Mouse (Mus musculus) cerebellum, adult 2 months (tissue): ENCODE data around the gene Siah3. TPM values are rescaled to one million over a fixed set of nuclear protein-coding genes. Genes with fewer than 3 reads are reported as not detected.

Experiments used
- DNase-seq, 2 experiments: peaks; one replicate each; pipeline ENCODE4 v3.0.0; 2021
- H3K27ac ChIP-seq: fragments of 200-500 bp; 2 replicates; pipeline ENCODE4 v1.5.1; 2012; ENCODE audit warnings: low read length, control low read depth, inconsistent platforms; ENCODE audit not compliant: insufficient read depth
- H3K27me3 ChIP-seq: fragments of 200-500 bp; 2 replicates; pipeline ENCODE4 v1.6.1; 2012; ENCODE audit warnings: inconsistent platforms, mild to moderate bottlenecking, low read length, moderate library complexity; ENCODE audit not compliant: control insufficient read depth, insufficient read depth
- H3K4me1 ChIP-seq: fragments of 200-500 bp; 2 replicates; pipeline ENCODE4 v1.6.1; 2011; ENCODE audit warnings: low read length; ENCODE audit not compliant: control insufficient read depth, insufficient read depth
- H3K4me3 ChIP-seq: fragments of 200-500 bp; replicated peaks from 2 replicates; pipeline ENCODE3; 2011; ENCODE audit warnings: mild to moderate bottlenecking, low read depth, low read length, control low read depth; ENCODE audit not compliant: insufficient read depth
- CTCF ChIP-seq: fragments of 200-500 bp; IDR thresholded peaks from 2 replicates; pipeline ENCODE4 v1.5.1; 2011; ENCODE audit warnings: low read depth, mild to moderate bottlenecking, control low read depth, low read length, moderate library complexity, borderline replicate concordance; ENCODE audit not compliant: insufficient read depth
- POLR2A ChIP-seq: fragments of 200-500 bp; IDR thresholded peaks from 2 replicates; pipeline ENCODE4 v1.6.1; 2011; ENCODE audit warnings: low read length, control low read depth, borderline replicate concordance; ENCODE audit not compliant: insufficient read depth
- WGBS: fragments of 180-500 bp; shearing (Covaris S2); methylation state at CpG from one replicate; pipeline ENCODE4 v1.1.7; 2018; 5-methylcytosine and 5-hydroxymethylcytosine counted together
- polyA plus RNA-seq: library from polyadenylated mRNA; depleted of rRNA; stranded (reverse); fragments of >200 nt; gene quantifications from 2 replicates; pipeline ENCODE4 v1.2.3, GENCODE M21; 2012

Gene Siah3
- polyA plus RNA-seq, 1 experiment: 5.8 TPM

GRCm38 (mm10) chr14:75456489-75457220 lies 873 bp downstream of the Siah3 start:
- WGBS: under 1% methylated on average over 13 of the region's 13 CpGs
- Histone ChIP-seq H3K4me1 (peaks cover 6% of the 10 kb centered on the region), H3K27ac (no peak overlapping the region), H3K4me3 (peak overlapping the region; percentile 78), H3K27me3 (no peaks in the 10 kb centered on the region)
- TF ChIP-seq CTCF (peak; percentile 31; the same call in 1 of the 2 replicates), POLR2A (no peak)
- peak; percentile 53 to 57 for DNase-seq

GRCm38 (mm10) chr14:75457221-75457600 lies 1.4 kb downstream of the Siah3 start:
- 11% methylated on average over 8 of the region's 8 CpGs for WGBS
- H3K4me1 ChIP-seq: peaks cover 6% of the 10 kb centered on the region
- peak overlapping the region; percentile 78 for H3K4me3 ChIP-seq
- DNase-seq: peak in 1 of 2 experiments; percentile 24
- H3K27ac ChIP-seq: no peak overlapping the region
- H3K27me3 ChIP-seq: no peaks in the 10 kb centered on the region
- TF ChIP-seq CTCF (no peak), POLR2A (no peak)

- Histone ChIP-seq H3K4me3 (no peak overlapping the region), H3K27ac (no peak overlapping the region), H3K27me3 (no peaks in the 10 kb centered on the region), H3K4me1 (peaks cover 6% of the 10 kb centered on the region)
- TF ChIP-seq CTCF (no peak), POLR2A (no peak)
- WGBS: 84% methylated on average over 10 of the region's 10 CpGs
- no peak for DNase-seq
Observed at GRCm38 (mm10) chr14:75459431-75459830, 3.6 kb downstream of the Siah3 start.

GRCm38 (mm10) chr14:75459991-75460390 lies 4.2 kb downstream of the Siah3 start:
- DNase-seq: no peak
- WGBS: 54% methylated on average over 3 of the region's 3 CpGs
- peaks cover 6% of the 10 kb centered on the region for H3K4me1 ChIP-seq
- no peak overlapping the region for H3K27ac ChIP-seq
- H3K27me3 ChIP-seq: no peaks in the 10 kb centered on the region
- TF ChIP-seq POLR2A (no peak), CTCF (no peak)
- H3K4me3 ChIP-seq: no peak overlapping the region

- Histone ChIP-seq H3K27me3 (no peaks in the 10 kb centered on the region), H3K4me1 (peaks cover 6% of the 10 kb centered on the region), H3K4me3 (no peak overlapping the region), H3K27ac (no peak overlapping the region)
- DNase-seq: no peak
- no peak for TF ChIP-seq CTCF
- TF ChIP-seq POLR2A: no peak
- 67% methylated on average over 3 of the region's 3 CpGs for WGBS
Observed at GRCm38 (mm10) chr14:75460436-75460835, 4.7 kb downstream of the Siah3 start.

GRCm38 (mm10) chr14:75461770-75462169 lies 6.0 kb downstream of the Siah3 start:
- Histone ChIP-seq H3K4me1 (peaks cover 6% of the 10 kb centered on the region), H3K27ac (no peak overlapping the region), H3K27me3 (no peaks in the 10 kb centered on the region), H3K4me3 (no peak overlapping the region)
- DNase-seq: no peak
- 95% methylated on average over 4 of the region's 4 CpGs for WGBS
- TF ChIP-seq CTCF (no peak), POLR2A (no peak)

GRCm38 (mm10) chr14:75463171-75463570 lies 7.4 kb downstream of the Siah3 start:
- H3K4me3 ChIP-seq: no peak overlapping the region
- no peaks in the 10 kb centered on the region for H3K27me3 ChIP-seq
- WGBS: 34% methylated on average over 4 of the region's 4 CpGs
- H3K4me1 ChIP-seq: no peaks in the 10 kb centered on the region
- TF ChIP-seq POLR2A: no peak
- TF ChIP-seq CTCF: no peak
- peak in 1 of 2 experiments; percentile 55 for DNase-seq
- no peak overlapping the region for H3K27ac ChIP-seq

- TF ChIP-seq CTCF (no peak), POLR2A (no peak)
- 53% methylated on average over 4 of the region's 4 CpGs for WGBS
- Histone ChIP-seq H3K27ac (no peak overlapping the region), H3K4me1 (0 out of 2 replicates have a peak, but pooled peaks cover under 1% of the 10 kb centered on the region), H3K4me3 (no peak overlapping the region), H3K27me3 (no peaks in the 10 kb centered on the region)
- no peak for DNase-seq
Observed at GRCm38 (mm10) chr14:75468941-75469340, 13.2 kb downstream of the Siah3 start.
